Mouse (Mus musculus): ENCODE results near the gene Filip1l.

- TF ChIP-seq CTCF (conservative IDR thresholded peaks at IDR 0.05; ENCODE audit: insufficient read depth, insufficient read length, low read depth, low read length) (no peak), POLR2A (IDR thresholded peaks at IDR 0.05; ENCODE audit: low read depth, low read length) (no peak)
Measured at GRCm38 (mm10) chr16:57496437-57497173, 143.7 kb downstream of the Filip1l start.

All from kidney, adult 2 months (tissue).